Mouse (Mus musculus): Measurements from ENCODE around the gene Inafm1.
"Not testable (repeated sequence)": the region's sequence is repeated elsewhere in the genome, so short reads cannot be mapped to it uniquely, and the experiment has no call there.

The Inafm1 gene

GRCm38 (mm10) chr7:16273081-16273765 is at the start of gene Inafm1:
TSS of gene Inafm1 (minus strand) at chr7:16273617.
- peak; percentile 95 for DNase-seq (ENCODE audit: low read depth, low spot score)

DNA sequence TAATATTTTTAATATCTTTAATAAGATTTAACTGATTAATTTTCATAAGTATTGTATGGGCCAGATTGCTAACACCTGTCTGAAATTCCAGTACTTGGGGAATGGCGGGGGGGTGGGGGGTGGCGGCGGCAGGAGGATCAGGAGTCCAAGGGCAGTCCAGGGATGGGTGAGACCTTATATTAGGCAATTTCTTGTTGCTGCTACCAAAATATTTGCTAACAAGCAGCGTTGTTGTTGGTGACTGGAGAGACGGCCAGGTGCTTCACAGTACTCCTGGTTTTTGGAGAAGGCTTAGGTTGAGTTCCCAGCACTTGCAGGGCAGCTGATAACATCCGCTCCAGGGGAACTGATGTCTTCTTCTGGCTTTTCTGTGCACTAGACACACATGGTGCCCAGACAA is 47.1 kb upstream of the Inafm1 start:
- DNase-seq (ENCODE audit: low read depth, low spot score): no peak

DNA sequence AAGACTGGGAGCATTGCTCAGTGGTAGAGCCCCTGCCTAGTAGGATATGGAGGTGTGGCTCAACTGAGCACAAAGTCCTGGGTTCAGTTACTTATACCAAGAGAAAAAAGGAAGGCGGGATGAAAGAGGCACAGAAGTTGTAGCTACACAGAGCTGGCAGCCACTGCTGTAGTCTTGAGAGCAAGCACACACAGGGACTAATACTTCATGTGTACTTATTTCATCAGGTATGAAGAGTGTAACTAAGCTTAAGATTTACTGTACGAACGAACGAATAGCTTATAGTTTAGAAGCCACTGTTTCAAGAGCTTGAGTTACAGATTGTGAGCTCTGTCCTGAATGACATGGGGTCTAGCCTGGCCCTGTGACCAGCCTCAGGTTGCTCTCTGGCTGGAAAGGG is 45.8 kb upstream of the Inafm1 start:
- no peak for DNase-seq (ENCODE audit: low read depth, low spot score)

DNA sequence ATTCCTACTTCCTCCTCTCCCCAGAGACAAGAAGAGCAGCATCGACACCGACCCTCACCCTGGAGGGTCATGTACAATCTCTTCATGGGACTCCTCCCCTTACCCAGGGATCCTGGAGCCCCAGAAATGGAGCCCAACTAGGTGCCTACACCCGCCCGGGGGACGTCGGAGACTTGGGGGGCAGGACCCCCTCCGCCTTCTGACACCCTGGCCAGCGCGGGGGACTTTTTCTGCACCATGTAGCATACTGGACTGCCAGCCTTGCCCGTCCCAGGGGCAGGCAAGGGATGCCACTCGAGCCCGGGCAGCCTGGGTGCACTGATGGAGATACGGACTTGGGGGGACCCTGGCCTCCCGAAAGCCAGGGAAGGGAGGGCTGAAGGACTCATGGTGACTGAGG is 43.7 kb upstream of the Inafm1 start:
- no peak for DNase-seq (ENCODE audit: low read depth, low spot score)

- no peak for DNase-seq (ENCODE audit: low read depth, low spot score)
Measured at GRCm38 (mm10) chr7:16315222-16315759, 41.9 kb upstream of the Inafm1 start.

GRCm38 (mm10) chr7:16314221-16314775 is 40.9 kb upstream of the Inafm1 start:
- no peak for DNase-seq (ENCODE audit: low read depth, low spot score)

DNA sequence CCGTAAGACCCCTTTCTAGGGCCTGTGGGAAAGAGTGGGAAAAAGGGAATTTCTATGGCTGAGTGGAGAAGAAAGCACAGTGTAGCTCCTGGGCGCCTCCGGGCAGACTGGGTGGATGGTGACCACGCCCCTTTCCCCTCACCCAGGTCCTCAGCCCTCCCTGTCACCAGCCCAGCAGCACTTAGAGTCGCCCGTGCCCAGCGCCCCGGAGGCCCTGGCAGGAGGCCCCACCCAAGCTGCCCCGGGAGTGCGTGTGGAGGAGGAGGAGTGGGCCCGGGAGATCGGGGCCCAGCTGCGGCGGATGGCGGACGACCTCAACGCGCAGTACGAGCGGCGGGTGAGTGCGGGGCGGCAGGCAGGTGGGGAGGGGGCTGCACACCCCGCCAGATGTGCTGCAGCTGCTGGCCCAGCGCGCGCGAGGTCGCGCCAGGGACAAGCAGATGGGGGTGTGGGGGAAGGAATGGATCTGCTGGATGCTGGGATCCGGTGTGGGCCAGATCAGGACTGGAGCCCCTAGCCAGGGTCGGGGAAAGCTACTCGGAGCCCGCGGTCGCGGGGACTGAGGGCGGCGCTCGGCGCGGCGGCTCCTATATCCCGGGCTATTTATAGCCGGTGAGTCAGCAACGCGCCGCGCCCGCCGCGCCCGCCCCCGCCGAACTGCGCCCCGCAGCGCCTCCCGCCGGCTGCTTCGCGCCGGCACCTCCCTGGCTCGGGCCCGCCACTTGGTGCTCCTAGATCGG is 40.2 kb upstream of the Inafm1 start:
- DNase-seq (ENCODE audit: low read depth, low spot score): no peak

GRCm38 (mm10) chr7:16312672-16313311 is 39.4 kb upstream of the Inafm1 start:
- no peak for DNase-seq (ENCODE audit: low read depth, low spot score)

DNA sequence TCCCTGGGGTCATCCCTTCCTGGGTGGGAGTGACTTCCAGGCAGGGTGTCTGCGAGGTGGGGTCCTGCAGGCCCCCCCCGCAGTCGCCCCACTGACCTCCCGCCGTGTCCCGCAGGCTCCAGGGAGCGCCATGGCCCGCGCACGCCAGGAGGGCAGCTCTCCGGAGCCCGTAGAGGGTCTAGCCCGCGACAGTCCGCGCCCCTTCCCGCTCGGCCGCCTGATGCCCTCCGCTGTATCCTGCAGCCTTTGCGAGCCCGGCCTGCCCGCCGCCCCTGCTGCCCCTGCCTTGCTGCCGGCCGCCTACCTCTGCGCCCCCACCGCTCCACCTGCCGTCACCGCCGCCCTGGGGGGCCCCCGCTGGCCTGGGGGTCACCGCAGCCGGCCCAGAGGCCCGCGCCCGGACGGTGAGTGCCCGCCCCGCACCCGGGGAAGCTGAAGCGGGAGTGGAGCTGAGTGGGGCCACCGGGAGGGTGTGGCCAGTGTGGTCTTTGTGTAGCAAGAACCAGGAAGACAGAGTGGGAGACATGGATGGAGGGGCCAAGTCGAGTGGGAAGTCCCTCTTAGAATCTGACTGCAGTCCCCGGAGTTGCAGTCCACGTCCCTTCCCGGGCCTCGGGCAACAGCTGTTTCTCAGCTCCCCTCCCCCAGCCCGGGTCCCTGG is 38.7 kb upstream of the Inafm1 start:
- DNase-seq (ENCODE audit: low read depth, low spot score): no peak

GRCm38 (mm10) chr7:16311453-16312004 is 38.1 kb upstream of the Inafm1 start:
- DNase-seq (ENCODE audit: low read depth, low spot score): no peak

DNA sequence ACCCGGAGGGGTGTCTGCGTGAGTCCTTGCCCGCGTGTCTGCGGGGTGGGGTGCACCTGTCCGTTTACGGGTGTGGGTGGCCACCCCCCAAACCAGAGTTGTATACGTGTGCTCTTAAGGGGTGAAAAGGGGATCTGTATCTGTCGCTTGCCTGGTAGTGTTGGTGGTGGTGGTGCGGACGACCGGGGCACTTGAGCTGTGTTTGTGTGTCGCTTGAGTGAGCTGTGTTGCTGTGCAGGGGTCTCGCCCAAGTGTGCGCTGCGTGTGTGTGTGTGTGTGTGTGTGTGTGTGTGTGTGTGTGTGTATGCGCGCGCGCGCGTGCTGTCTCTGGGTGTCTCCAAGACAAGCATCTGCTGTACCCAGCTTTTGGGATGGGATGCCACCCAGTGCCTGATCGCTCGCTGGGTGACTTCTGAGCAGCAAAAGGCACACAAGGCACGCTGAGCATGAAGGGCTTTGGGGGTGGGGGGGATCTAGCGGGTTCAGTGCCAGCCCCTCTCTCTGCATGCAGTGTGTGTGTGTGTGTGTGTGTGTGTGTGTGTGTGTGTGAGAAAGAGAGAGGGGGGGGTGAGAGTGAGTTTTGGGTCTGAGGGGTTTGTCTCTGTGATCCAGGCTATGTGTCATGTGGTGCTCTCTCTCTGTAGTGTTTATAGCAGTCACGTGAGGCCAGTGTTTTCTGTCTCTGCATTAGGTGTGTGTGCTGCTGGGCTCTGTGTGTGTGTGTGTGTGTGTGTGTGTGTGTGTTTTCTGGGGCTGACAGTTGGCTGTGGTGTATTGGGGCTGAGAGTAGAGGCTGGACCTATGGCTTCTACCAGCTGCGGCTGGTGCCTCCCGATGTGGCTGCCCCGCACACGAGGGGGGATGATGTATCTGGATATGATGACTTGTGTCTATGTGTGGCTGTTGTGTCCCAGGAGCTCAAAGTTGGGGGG is 37.4 kb upstream of the Inafm1 start:
- DNase-seq (ENCODE audit: low read depth, low spot score): peak; percentile 48

DNA sequence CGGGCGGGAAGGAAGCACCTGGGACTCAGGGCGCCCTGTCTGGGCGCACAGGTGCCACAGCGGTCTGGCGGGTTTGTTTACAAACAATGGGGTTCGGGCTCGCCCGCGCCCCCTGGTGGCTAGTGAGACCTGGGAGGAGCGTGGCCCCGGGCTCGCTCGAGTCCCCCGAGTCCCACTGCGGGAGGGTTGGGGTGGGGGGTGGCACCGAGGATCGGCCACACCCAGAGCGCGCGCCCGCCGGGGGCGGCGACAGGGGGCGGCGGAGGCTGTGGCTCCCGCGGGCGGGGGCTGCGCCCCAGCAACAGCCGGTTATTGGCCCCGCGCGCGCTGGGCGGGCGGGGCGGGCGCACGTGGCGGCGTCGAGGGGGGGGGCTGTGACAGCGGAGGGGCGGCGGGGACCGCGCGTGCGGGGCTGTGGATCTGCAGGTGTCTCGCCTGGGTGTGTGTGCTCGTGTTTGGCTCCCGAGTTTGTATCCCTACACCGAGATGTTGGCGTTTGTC is 36.7 kb upstream of the Inafm1 start:
- DNase-seq (ENCODE audit: low read depth, low spot score): no peak

GRCm38 (mm10) chr7:16309318-16310019 is 36.1 kb upstream of the Inafm1 start:
- DNase-seq (ENCODE audit: low read depth, low spot score): no peak

DNA sequence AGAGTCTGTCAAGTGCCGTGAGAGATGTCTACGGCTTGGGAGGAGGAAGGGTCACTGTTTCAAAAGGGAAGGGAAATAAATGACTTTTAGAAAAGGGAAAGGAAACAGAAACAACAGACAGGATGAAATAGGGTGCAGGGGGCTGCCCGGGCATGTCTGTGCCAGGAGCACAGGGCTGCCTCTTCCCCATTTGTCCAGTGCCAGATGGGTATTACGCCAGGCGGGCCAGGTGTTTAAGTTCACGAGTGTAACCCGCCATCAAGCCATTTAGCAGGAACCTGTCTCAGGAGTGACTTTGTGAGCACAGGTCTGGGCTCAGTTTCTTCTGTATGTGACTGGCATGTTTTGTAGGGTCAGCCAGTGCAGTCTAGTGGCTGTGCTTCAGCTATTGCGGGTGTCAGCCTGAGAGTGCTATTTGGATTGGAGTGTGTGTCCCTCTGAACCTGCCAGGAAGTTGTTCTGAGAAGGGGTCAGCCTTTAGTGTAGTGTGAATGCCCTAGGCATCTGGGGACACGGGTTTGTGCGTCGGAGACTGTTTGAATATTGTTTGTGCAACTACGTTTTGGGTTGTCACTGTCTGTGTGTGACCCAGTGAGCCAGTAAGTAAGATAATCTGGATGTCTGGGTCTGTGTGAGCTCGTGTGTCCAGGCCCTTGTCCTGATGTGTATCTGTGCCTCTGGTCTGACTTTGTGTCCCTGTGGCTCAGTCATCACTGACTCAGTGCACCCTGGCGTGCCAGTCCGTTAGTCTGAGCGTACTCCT is 35.3 kb upstream of the Inafm1 start:
- DNase-seq (ENCODE audit: low read depth, low spot score): no peak

- not testable (repeated sequence) for DNase-seq (ENCODE audit: low read depth, low spot score)
Measured at GRCm38 (mm10) chr7:16308093-16308492, 34.7 kb upstream of the Inafm1 start, which contains the start of gene Bbc3. TSS of gene Bbc3 (plus strand) at chr7:16308393.

GRCm38 (mm10) chr7:16307141-16307540 is 33.7 kb upstream of the Inafm1 start:
- DNase-seq (ENCODE audit: low read depth, low spot score): not testable (repeated sequence)

DNA sequence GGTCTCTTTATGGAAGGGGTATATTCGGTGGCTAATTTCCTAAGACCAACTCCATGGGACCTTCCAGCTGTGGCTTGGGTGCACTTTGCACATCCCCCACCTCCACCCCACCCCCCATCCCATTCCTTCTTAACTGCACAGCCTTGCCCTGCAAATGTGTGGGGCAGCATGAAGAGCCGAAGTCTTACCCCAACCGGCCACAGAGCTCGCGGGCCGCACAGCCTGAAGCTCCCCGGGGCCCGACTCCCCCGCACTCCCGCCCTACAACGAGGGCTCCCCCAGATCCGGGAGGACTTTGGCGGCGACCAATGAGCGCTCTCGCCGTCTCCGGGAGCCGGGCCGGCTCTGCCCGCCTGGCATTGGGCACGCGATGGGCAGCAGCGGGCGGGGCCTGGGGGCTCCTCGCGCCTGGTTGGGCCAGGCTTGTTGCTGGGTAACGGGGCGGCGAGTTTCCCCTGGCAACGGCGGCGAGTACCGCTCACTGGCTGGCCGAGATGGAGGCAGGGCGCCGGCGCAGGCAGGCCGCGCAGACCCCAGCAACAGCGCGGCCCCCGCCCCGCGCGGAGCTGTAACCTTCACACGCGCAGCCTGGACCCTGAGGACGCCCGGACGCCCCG is 26.1 kb upstream of the Inafm1 start:
- peak; percentile 87 for DNase-seq (ENCODE audit: low read depth, low spot score)

- no peak for DNase-seq (ENCODE audit: low read depth, low spot score)
Measured at GRCm38 (mm10) chr7:16298927-16299326, 25.5 kb upstream of the Inafm1 start.

Data from telencephalon, adult 2 months (tissue).